Mouse (Mus musculus): Measurements from ENCODE around the gene Cdh11.

DNA sequence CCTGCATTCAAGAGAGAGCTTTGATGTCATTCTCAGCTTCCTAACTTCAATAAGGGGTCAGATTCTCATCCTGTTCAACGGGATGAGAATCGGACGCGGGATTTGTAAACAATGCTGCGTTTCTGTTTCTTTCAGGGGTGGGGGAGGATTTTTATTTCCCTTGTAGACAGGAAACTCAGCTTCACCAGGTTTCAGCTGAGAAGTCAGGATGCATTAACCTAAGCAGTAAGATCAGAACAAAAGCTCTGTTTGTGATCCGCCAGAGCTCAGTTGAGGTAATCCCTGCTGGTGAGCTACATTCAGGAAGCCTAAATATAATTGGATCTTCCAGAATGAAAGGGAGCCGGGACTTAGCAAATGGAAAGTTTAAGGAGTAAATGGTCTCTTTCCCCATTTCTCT lies 78.1 kb downstream of the Cdh11 start:
- TF ChIP-seq CTCF (IDR thresholded peaks at IDR 0.05; ENCODE audit: insufficient read depth, low read length) (no peak), POLR2A (IDR thresholded peaks at IDR 0.05; ENCODE audit: borderline replicate concordance, extremely low read depth, low read depth, low read length) (no peak)
